Mouse (Mus musculus): ENCODE results near the gene Fam229b.

DNA sequence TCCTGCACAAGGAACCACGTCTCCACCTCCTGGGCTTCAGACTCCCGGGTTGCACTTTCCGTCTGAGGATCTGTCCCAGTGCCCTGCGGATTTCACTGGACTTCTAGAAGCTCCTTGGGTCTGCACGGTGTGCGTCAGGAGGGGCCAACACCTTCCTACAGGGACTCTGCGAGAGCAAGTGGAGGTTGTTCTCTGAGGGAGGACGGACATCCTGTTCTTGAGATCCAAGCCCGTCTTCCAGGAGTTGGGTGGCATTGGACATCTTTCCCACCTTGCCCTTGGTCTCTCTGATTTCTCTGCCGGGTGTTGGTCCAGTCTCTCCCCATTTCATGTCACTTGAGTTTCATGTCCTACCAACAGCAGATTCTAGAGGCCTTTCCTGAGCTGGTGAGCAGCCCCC lies 30.0 kb upstream of the Fam229b start, which contains the start of gene Ccn6:
- TF ChIP-seq CTCF (IDR thresholded peaks at IDR 0.05; ENCODE audit: low read depth, low read length), result no peak
- TF ChIP-seq POLR2A (IDR thresholded peaks at IDR 0.05; ENCODE audit: insufficient read depth, low read length), result no peak
- TF ChIP-seq EP300 (IDR thresholded peaks at IDR 0.05; ENCODE audit: insufficient read depth, low read depth, low read length), result no peak

Measured in ES-Bruce4 (cell line).